Mouse (Mus musculus): ENCODE data around the gene Mpv17l2. TPM values are rescaled to one million over a fixed set of nuclear protein-coding genes. Genes with fewer than 3 reads are reported as not detected.

Gene Mpv17l2
- polyA plus RNA-seq, 1 experiment: 79.8 TPM

GRCm38 (mm10) chr8:70754043-70754870, 6.5 kb downstream of the Mpv17l2 start, which contains the start of gene Rab3a:
Gene Rab3a (plus strand): TSS chr8:70754679.
- H3K27ac ChIP-seq (replicated peaks; ENCODE audit: low read depth, low read length): peak within 1 kb of the TSS; percentile 97
- peak within 1 kb of the TSS; percentile 69 for H3K4me3 ChIP-seq (ENCODE audit: insufficient read depth, low read depth, low read length)
- peaks cover 9% of the 10 kb centered on the region for H3K4me1 ChIP-seq (ENCODE audit: control insufficient read depth, insufficient read depth, insufficient read length, low read length)

- peaks cover 9% of the 10 kb centered on the region for H3K4me1 ChIP-seq (ENCODE audit: control insufficient read depth, insufficient read depth, insufficient read length, low read length)
- peak overlapping the region; percentile 54 for H3K4me3 ChIP-seq (ENCODE audit: insufficient read depth, low read depth, low read length)
These were observed 7.6 kb downstream of the Mpv17l2 start for GRCm38 (mm10) chr8:70753151-70753550.

GRCm38 (mm10) chr8:70752000-70752764, 8.6 kb downstream of the Mpv17l2 start:
- Histone ChIP-seq H3K4me1 (ENCODE audit: control insufficient read depth, insufficient read depth, insufficient read length, low read length) (peaks cover 9% of the 10 kb centered on the region), H3K4me3 (ENCODE audit: insufficient read depth, low read depth, low read length) (no peak overlapping the region; the same call in 1 of the 2 replicates), H3K27ac (replicated peaks; ENCODE audit: low read depth, low read length) (peak overlapping the region; percentile 98)

More at GRCm38 (mm10) chr8:70753151-70753550, 7.6 kb downstream of the Mpv17l2 start:
- H3K27ac ChIP-seq (replicated peaks; ENCODE audit: low read depth, low read length): peak overlapping the region; percentile 98

GRCm38 (mm10) chr8:70750128-70750680, 10.5 kb downstream of the Mpv17l2 start:
- Histone ChIP-seq H3K27ac (replicated peaks; ENCODE audit: low read depth, low read length) (no peak overlapping the region), H3K4me3 (ENCODE audit: insufficient read depth, low read depth, low read length) (no peak overlapping the region), H3K4me1 (ENCODE audit: control insufficient read depth, insufficient read depth, insufficient read length, low read length) (peaks cover 8% of the 10 kb centered on the region)

GRCm38 (mm10) chr8:70749097-70749674, 11.6 kb downstream of the Mpv17l2 start:
- Histone ChIP-seq H3K4me3 (ENCODE audit: insufficient read depth, low read depth, low read length) (no peak overlapping the region), H3K27ac (replicated peaks; ENCODE audit: low read depth, low read length) (no peak overlapping the region), H3K4me1 (ENCODE audit: control insufficient read depth, insufficient read depth, insufficient read length, low read length) (peaks cover 6% of the 10 kb centered on the region; the same call in 1 of the 2 replicates)

GRCm38 (mm10) chr8:70748246-70749096, 12.3 kb downstream of the Mpv17l2 start:
- H3K4me3 ChIP-seq (ENCODE audit: insufficient read depth, low read depth, low read length): no peak overlapping the region
- no peak overlapping the region for H3K27ac ChIP-seq (replicated peaks; ENCODE audit: low read depth, low read length)

GRCm38 (mm10) chr8:70747211-70747890, 13.4 kb downstream of the Mpv17l2 start:
- Histone ChIP-seq H3K27ac (replicated peaks; ENCODE audit: low read depth, low read length) (no peak overlapping the region), H3K4me1 (ENCODE audit: control insufficient read depth, insufficient read depth, insufficient read length, low read length) (peaks cover 4% of the 10 kb centered on the region)

More at GRCm38 (mm10) chr8:70748246-70749096, 12.3 kb downstream of the Mpv17l2 start:
- H3K4me1 ChIP-seq (ENCODE audit: control insufficient read depth, insufficient read depth, insufficient read length, low read length): peaks cover 7% of the 10 kb centered on the region; the same call in 1 of the 2 replicates

GRCm38 (mm10) chr8:70746676-70747075, 14.1 kb downstream of the Mpv17l2 start:
- no peak overlapping the region for H3K4me3 ChIP-seq (ENCODE audit: insufficient read depth, low read depth, low read length)

More at GRCm38 (mm10) chr8:70747211-70747890, 13.4 kb downstream of the Mpv17l2 start:
- no peak overlapping the region for H3K4me3 ChIP-seq (ENCODE audit: insufficient read depth, low read depth, low read length)

GRCm38 (mm10) chr8:70745691-70746220, 15.0 kb downstream of the Mpv17l2 start:
- peaks cover 4% of the 10 kb centered on the region for H3K4me1 ChIP-seq (ENCODE audit: control insufficient read depth, insufficient read depth, insufficient read length, low read length)
- H3K27ac ChIP-seq (replicated peaks; ENCODE audit: low read depth, low read length): no peak overlapping the region
- H3K4me3 ChIP-seq (ENCODE audit: insufficient read depth, low read depth, low read length): no peak overlapping the region

More at GRCm38 (mm10) chr8:70746676-70747075, 14.1 kb downstream of the Mpv17l2 start:
- H3K27ac ChIP-seq (replicated peaks; ENCODE audit: low read depth, low read length): no peak overlapping the region
- peaks cover 4% of the 10 kb centered on the region for H3K4me1 ChIP-seq (ENCODE audit: control insufficient read depth, insufficient read depth, insufficient read length, low read length)

GRCm38 (mm10) chr8:70744806-70745205, 15.9 kb downstream of the Mpv17l2 start:
- Histone ChIP-seq H3K4me1 (ENCODE audit: control insufficient read depth, insufficient read depth, insufficient read length, low read length) (peaks cover 4% of the 10 kb centered on the region), H3K4me3 (ENCODE audit: insufficient read depth, low read depth, low read length) (0 out of 2 replicates have a peak overlapping the region, but pooled peaks have one; percentile 59), H3K27ac (replicated peaks; ENCODE audit: low read depth, low read length) (peak overlapping the region; percentile 30)

- Histone ChIP-seq H3K4me1 (ENCODE audit: control insufficient read depth, insufficient read depth, insufficient read length, low read length) (peaks cover 4% of the 10 kb centered on the region), H3K4me3 (ENCODE audit: insufficient read depth, low read depth, low read length) (peak overlapping the region; percentile 59), H3K27ac (replicated peaks; ENCODE audit: low read depth, low read length) (peak overlapping the region; percentile 69)
These were observed 16.8 kb downstream of the Mpv17l2 start for GRCm38 (mm10) chr8:70743656-70744590.

- peaks cover 4% of the 10 kb centered on the region for H3K4me1 ChIP-seq (ENCODE audit: control insufficient read depth, insufficient read depth, insufficient read length, low read length)
- peak overlapping the region; percentile 74 for H3K27ac ChIP-seq (replicated peaks; ENCODE audit: low read depth, low read length)
- H3K4me3 ChIP-seq (ENCODE audit: insufficient read depth, low read depth, low read length): peak overlapping the region; percentile 59
These were observed 17.6 kb downstream of the Mpv17l2 start for GRCm38 (mm10) chr8:70742981-70743655.

Data from brown adipose tissue, adult 24 weeks (tissue).